Mouse (Mus musculus): ENCODE measurements at regions not wholly inside any gene's neighbourhood (a gene's known extent, or its start where the extent isn't known, plus 50 kb on each side); places are given as distances from the start of the nearest gene placed in this dataset.
A peak's percentile ranks its signal among the peaks of the same experiment; 100 is the strongest.

GRCm38 (mm10) chr7:111241538-111241937 is 158.7 kb upstream of the Eif4g2 start:
- WGBS = 32% methylated on average over 4 of the region's 4 CpGs
- Histone ChIP-seq H3K27ac (ENCODE audit: insufficient read depth, low read depth, low read length) (no peak overlapping the region), H3K4me3 (ENCODE audit: insufficient read depth, low read depth, low read length) (no peak overlapping the region), H3K4me1 (ENCODE audit: control insufficient read depth, insufficient read depth, low read length) (no peaks in the 10 kb centered on the region)
- TF ChIP-seq CTCF (IDR thresholded peaks at IDR 0.05; ENCODE audit: insufficient read depth, low read depth, low read length) (no peak), POLR2A (IDR thresholded peaks at IDR 0.05; ENCODE audit: insufficient read depth, low read depth, low read length) (no peak)

GRCm38 (mm10) chr7:111240234-111240826 is 157.5 kb upstream of the Eif4g2 start:
- WGBS = 50% methylated on average over 9 of the region's 9 CpGs

GRCm38 (mm10) chr7:111237819-111238218 is 155.0 kb upstream of the Eif4g2 start:
- Histone ChIP-seq H3K4me1 (ENCODE audit: control insufficient read depth, insufficient read depth, low read length) (no peaks in the 10 kb centered on the region), H3K4me3 (ENCODE audit: insufficient read depth, low read depth, low read length) (no peak overlapping the region), H3K27ac (ENCODE audit: insufficient read depth, low read depth, low read length) (no peak overlapping the region)
- TF ChIP-seq CTCF (IDR thresholded peaks at IDR 0.05; ENCODE audit: insufficient read depth, low read depth, low read length) (no peak), POLR2A (IDR thresholded peaks at IDR 0.05; ENCODE audit: insufficient read depth, low read depth, low read length) (no peak)
- WGBS = 77% methylated on average over 9 of the region's 9 CpGs

More at GRCm38 (mm10) chr7:111240234-111240826, 157.5 kb upstream of the Eif4g2 start:
- H3K4me1 ChIP-seq (ENCODE audit: control insufficient read depth, insufficient read depth, low read length) = no peaks in the 10 kb centered on the region
- H3K27ac ChIP-seq (ENCODE audit: insufficient read depth, low read depth, low read length) = no peak overlapping the region
- no peak for TF ChIP-seq CTCF (IDR thresholded peaks at IDR 0.05; ENCODE audit: insufficient read depth, low read depth, low read length)
- TF ChIP-seq POLR2A (IDR thresholded peaks at IDR 0.05; ENCODE audit: insufficient read depth, low read depth, low read length) = no peak
- no peak overlapping the region for H3K4me3 ChIP-seq (ENCODE audit: insufficient read depth, low read depth, low read length)

- Histone ChIP-seq H3K27ac (ENCODE audit: insufficient read depth, low read depth, low read length) (no peak overlapping the region), H3K4me3 (ENCODE audit: insufficient read depth, low read depth, low read length) (no peak overlapping the region), H3K4me1 (ENCODE audit: control insufficient read depth, insufficient read depth, low read length) (no peaks in the 10 kb centered on the region)
- 58% methylated on average over 2 of the region's 2 CpGs for WGBS
- TF ChIP-seq CTCF (IDR thresholded peaks at IDR 0.05; ENCODE audit: insufficient read depth, low read depth, low read length) (no peak), POLR2A (IDR thresholded peaks at IDR 0.05; ENCODE audit: insufficient read depth, low read depth, low read length) (no peak)
Observed at GRCm38 (mm10) chr7:111230630-111231029, 147.8 kb upstream of the Eif4g2 start.

GRCm38 (mm10) chr7:111227082-111227481 is 144.3 kb upstream of the Eif4g2 start:
- Histone ChIP-seq H3K27ac (ENCODE audit: insufficient read depth, low read depth, low read length) (no peak overlapping the region), H3K4me1 (ENCODE audit: control insufficient read depth, insufficient read depth, low read length) (no peaks in the 10 kb centered on the region), H3K4me3 (ENCODE audit: insufficient read depth, low read depth, low read length) (no peak overlapping the region)
- no peak for TF ChIP-seq CTCF (IDR thresholded peaks at IDR 0.05; ENCODE audit: insufficient read depth, low read depth, low read length)
- TF ChIP-seq POLR2A (IDR thresholded peaks at IDR 0.05; ENCODE audit: insufficient read depth, low read depth, low read length) = no peak
- 86% methylated on average over 3 of the region's 3 CpGs for WGBS

- no peak overlapping the region for H3K27ac ChIP-seq (ENCODE audit: insufficient read depth, low read depth, low read length)
- no peak for TF ChIP-seq CTCF (IDR thresholded peaks at IDR 0.05; ENCODE audit: insufficient read depth, low read depth, low read length)
- no peak for TF ChIP-seq POLR2A (IDR thresholded peaks at IDR 0.05; ENCODE audit: insufficient read depth, low read depth, low read length)
- 89% methylated on average over 1 of the region's 1 CpGs for WGBS
- H3K4me3 ChIP-seq (ENCODE audit: insufficient read depth, low read depth, low read length) = no peak overlapping the region
- no peaks in the 10 kb centered on the region for H3K4me1 ChIP-seq (ENCODE audit: control insufficient read depth, insufficient read depth, low read length)
Observed at GRCm38 (mm10) chr7:111226026-111226656, 143.3 kb upstream of the Eif4g2 start.

- Histone ChIP-seq H3K27ac (ENCODE audit: insufficient read depth, low read depth, low read length) (no peak overlapping the region), H3K4me1 (ENCODE audit: control insufficient read depth, insufficient read depth, low read length) (peaks cover 9% of the 10 kb centered on the region), H3K4me3 (ENCODE audit: insufficient read depth, low read depth, low read length) (no peak overlapping the region)
- WGBS = 62% methylated on average over 5 of the region's 5 CpGs
- TF ChIP-seq CTCF (IDR thresholded peaks at IDR 0.05; ENCODE audit: insufficient read depth, low read depth, low read length) (no peak), POLR2A (IDR thresholded peaks at IDR 0.05; ENCODE audit: insufficient read depth, low read depth, low read length) (no peak)
Observed at GRCm38 (mm10) chr7:111215586-111215985, 132.8 kb upstream of the Eif4g2 start.

GRCm38 (mm10) chr7:111214226-111214906 is 131.5 kb upstream of the Eif4g2 start:
- H3K27ac ChIP-seq (ENCODE audit: insufficient read depth, low read depth, low read length) = peak overlapping the region; percentile 48
- no peak overlapping the region for H3K4me3 ChIP-seq (ENCODE audit: insufficient read depth, low read depth, low read length)
- TF ChIP-seq POLR2A (IDR thresholded peaks at IDR 0.05; ENCODE audit: insufficient read depth, low read depth, low read length) (no peak), CTCF (IDR thresholded peaks at IDR 0.05; ENCODE audit: insufficient read depth, low read depth, low read length) (no peak)
- WGBS = 53% methylated on average over 6 of the region's 6 CpGs
- peaks cover 13% of the 10 kb centered on the region for H3K4me1 ChIP-seq (ENCODE audit: control insufficient read depth, insufficient read depth, low read length)

GRCm38 (mm10) chr7:111212188-111212587 is 129.4 kb upstream of the Eif4g2 start:
- Histone ChIP-seq H3K4me1 (ENCODE audit: control insufficient read depth, insufficient read depth, low read length) (peaks cover 13% of the 10 kb centered on the region), H3K4me3 (ENCODE audit: insufficient read depth, low read depth, low read length) (no peak overlapping the region), H3K27ac (ENCODE audit: insufficient read depth, low read depth, low read length) (no peak overlapping the region)
- 52% methylated on average over 5 of the region's 5 CpGs for WGBS
- TF ChIP-seq POLR2A (IDR thresholded peaks at IDR 0.05; ENCODE audit: insufficient read depth, low read depth, low read length) (no peak), CTCF (IDR thresholded peaks at IDR 0.05; ENCODE audit: insufficient read depth, low read depth, low read length) (no peak)
